Mouse (Mus musculus) ovary, adult 18-20 months (tissue): ENCODE results near the gene Epb41.

Experiments used
- DNase-seq: peaks from one replicate; pipeline ENCODE4 v3.0.0; 2022; ENCODE audit warnings: low spot score, mixed read lengths

Epb41 gene

GRCm38 (mm10) chr4:131920595-131921351 is 154.3 kb downstream of the Epb41 start:
- no peak for DNase-seq

DNA sequence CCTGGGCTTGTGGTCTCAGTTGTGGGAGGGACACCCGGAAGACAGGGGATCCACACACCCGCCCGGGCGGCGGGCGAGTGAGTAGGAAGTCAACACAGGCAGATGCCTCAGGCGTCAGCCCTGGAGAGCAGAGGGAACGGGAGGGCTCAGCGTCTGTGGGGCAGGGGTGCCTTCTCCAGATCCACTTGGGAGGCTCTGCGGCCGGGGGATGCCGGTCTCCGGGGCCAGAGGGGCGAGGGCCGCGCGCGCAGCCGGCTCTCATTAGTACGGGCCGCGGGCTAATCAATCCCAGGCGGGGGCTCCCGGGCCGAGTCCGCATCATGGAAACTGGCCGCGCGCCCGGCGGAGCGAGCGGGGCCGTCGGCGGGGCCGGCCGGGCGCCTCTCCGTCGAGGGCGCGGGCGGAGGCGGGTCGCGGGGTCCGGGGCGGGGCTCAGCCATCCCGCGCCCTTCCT is 155.0 kb downstream of the Epb41 start:
- no peak for DNase-seq

- no peak for DNase-seq
These were observed 155.5 kb downstream of the Epb41 start for GRCm38 (mm10) chr4:131919506-131920140.

DNA sequence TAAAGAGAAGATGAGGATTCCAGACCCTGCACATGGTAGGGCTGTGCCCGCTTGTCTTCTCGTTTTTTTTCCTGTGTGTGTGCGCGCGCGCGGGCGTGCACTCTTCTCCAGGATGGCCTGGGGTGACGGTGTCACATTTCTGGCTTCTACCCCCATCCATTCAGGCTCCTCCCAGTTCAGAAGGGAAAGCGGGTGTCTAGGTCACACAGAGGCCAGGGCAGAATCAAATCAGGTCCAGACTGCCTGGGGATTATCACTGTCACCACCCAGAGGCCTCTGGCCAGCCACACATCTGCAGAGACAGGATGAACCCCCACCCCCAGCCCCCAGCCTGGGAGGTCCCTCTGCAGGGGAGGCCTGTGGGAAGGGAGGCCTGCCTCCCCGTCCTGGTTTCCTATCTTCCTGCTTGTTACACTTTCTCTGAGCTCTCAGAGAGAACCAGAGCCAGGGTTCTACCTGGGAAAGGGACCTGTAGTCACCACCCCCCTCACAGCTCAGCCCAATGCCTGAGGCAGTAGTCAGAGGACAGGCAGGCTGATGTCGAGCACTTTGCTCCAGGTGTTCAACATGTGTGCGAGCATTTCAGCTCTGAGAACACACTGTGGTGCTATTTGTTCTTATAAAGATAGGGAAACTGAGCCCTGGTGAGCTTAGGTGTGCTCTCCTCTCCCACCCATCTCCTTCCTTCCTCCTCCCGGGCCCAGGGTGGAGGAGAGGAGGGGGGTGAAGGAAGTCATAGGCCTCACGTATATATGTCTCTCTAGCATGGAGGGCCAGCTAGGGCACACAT is 156.2 kb downstream of the Epb41 start:
- no peak for DNase-seq

- no peak for DNase-seq
These were observed 157.0 kb downstream of the Epb41 start for GRCm38 (mm10) chr4:131918026-131918533.

GRCm38 (mm10) chr4:131917010-131917555 is 158.0 kb downstream of the Epb41 start:
- no peak for DNase-seq

DNA sequence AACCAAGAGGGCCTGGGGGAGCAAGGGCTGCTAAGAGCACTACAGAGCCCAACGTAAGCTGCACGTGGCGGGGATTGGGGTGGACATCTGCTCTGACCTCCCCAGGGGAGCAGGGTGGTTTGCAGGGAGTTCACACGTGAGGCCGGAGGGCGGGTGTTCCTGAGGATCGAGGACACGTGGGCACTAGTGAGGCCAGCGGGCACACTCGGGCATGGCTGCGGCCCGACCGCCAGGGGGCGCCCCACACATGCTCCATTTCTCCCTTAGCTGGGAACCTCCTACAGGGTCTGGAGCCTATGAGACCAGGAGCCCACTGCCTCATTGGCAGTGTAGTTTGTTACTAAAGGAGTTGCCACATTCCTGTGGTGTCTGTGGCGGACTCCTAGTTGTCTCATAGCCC is 158.7 kb downstream of the Epb41 start:
- DNase-seq, result peak; percentile 48

DNA sequence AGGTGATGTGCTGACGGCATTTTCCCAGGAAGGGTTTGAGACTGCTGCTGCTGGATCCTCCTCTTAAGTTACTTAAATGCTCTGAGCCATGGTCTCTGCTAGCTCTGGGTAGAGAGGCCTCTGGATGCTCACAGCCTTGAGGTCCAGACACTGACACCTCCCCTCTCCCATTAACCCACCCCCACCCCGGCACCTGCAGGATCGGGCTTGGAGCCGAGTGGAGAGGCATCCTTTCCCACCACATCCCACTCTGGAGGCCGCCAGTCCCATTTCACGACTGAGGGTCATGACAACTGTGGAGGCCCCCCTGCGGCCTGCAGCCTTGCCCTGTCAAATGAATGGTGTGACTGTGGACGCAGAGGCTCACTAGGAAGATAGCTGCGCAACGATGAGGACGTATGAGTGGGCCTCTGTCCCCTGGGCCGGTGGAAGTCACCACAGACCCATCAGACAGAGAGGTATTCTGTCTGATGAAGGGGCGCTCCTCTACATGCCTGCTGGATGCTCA is 159.2 kb downstream of the Epb41 start:
- no peak for DNase-seq

GRCm38 (mm10) chr4:131914891-131915469 is 160.1 kb downstream of the Epb41 start:
- no peak for DNase-seq

GRCm38 (mm10) chr4:131914046-131914643 is 161.0 kb downstream of the Epb41 start:
- no peak for DNase-seq

DNA sequence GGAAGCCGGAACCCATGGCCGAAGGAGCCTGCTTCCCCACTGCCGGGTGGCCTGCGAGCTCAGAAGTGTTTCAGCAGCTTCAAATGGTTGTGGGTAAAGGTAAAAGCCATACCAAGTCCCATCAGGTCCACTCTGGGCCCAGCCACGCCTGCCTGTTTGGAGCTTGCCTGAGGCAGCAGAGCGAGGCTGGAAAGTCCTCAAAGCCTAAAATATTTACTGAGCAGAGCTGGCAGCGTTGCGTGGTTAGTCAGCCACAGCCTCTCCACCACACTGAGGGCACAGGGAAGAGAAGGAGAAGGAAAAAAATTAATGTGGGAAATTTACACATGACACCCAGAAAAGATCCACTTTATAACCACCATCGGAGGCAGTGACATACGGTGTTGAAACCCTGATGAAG is 161.6 kb downstream of the Epb41 start:
- no peak for DNase-seq

DNA sequence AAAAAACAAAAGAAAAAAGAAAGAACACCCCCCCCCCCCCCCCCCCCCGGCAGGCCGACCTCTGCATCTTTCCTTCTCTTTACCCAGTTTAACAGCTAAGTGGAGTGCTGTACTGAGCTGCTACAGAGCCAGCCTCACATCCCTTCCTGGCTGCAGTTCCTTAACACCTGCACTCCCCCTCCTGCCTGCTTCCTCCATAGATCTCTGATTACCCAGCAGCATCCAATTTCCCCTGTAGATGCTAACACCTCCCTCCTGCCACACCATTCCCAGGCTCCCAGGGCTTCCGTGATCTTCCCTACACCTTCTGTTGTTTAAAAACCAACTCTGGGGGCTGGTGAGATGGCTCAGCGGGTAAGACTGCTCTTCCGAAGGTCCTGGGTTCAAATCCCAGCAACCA is 163.6 kb downstream of the Epb41 start:
- DNase-seq, result no peak

- no peak for DNase-seq
These were observed 164.7 kb downstream of the Epb41 start for GRCm38 (mm10) chr4:131910237-131910994.

DNA sequence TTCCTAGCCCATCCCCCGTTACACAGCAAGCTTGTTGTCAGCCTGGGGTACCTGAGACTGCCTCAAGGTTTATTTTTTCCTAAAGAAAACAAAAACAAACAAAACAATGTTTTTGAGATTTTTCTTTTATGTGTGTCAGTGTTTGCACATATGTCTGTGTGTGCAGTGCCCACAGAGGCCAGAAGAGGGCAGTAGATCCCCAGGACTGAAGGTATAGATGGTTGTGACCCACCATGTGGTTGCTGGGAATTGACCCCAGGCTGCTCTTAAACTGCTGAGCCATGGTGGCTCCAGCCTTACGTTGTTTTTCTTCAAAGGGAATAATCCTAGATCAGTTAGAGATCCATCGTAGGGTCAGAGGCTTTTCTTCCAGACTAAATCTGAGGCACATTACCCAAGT is 167.2 kb downstream of the Epb41 start:
- no peak for DNase-seq

DNA sequence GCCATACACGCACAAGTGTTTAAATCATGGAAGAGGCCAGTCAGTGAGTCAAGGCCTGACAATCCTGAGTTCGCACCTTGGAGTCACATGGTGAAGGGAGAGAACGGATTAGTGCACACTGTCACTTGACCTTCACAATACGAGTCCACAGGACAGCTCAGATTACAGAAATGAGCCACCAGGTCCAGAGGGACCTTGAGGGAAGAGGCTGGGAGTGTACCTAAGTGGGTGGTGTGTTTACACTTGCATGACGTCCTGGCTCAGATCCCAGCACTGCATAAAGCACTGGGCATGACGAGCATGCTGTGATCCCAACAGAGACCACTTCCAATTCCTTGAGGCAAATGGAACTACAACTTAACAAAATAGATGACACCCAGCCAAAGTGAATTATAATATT is 168.7 kb downstream of the Epb41 start:
- DNase-seq, result no peak

DNA sequence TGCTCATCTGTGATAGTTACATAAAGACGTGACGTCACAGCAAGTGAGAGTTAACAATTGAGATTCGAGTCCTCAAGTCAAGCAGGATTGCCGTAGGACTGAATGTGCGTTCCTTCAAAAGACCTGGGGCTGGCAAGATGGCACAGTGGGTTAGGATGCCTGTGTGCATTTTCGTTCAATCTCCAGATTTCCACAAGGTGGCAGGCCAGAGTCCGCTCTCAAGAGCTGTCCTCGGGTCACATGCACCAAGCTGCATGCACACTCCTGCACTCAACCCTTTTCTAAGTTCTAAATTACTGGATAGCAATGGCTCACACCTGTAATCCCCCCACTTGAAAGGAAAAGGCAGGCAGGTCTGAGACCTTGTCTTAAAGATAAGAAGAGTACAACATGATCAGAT is 170.6 kb downstream of the Epb41 start:
- DNase-seq, result no peak

DNA sequence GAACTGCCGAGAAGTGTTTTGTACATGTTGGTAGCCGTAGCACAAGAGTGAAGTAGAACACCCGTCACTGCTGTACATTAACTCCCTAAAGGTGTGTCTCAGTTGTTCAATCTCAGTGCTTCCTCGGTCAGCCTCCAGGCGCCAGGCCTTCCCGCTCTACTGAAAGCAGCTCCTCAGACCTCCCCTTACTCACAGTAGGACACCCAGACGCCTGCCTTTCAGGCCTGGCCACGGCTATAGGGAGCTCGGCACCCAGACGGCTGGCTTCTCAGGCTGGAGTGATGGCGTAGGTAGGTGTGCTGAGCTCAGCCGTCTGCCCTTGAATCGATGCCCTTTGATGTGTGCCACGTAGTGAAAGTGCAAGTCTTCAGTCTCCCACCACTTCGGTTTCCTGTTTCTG is 174.0 kb downstream of the Epb41 start:
- DNase-seq, result no peak

DNA sequence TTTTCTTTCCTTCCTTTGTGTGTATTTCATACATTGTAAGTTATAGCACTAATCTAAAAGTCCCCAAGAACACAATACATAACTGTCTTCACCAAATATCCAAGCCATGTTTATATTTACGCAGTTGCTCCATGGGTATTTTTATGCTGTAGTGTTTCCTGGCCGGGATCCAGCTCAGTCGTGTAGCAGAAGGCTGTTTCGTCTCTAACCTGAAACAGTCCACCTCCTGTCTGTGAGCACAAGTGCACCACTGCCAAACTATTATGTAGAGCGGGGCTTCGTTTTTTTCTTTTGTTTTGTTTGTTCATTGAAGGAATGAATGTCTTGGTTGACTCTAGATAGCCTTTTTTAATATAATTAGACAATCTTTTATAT is 176.0 kb downstream of the Epb41 start:
- DNase-seq, result no peak

DNA sequence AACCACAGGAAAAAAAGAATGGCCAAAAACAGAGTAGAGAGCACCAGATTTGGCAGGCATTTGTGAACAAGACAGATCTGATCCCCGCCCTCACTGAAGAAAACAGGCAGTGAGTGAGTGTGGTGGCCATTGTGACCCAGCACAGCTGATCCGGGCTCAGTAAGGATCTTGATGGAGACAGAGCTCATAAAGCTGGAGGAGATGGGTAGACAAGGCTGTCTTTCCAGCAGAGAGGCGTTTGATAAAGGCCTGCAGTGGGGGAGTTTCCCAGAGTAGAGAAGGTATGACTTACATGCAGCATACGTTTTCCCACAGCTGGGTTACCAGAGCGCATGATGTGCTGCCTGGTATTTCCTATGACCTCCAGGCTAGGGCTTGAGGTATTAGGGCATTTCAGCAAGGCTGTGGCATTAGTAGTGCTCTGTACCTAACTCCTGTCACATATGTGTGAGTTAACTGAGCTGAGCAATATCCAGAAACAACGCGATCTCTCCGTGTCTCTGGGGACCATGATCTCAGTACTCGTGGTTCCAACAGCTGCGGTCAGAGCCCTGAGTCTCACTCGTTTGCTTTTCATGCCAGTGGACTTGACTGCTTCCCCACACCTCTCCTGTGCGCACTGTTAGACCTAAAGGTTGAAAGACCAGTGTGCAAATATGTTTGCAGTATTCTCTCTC is 176.5 kb downstream of the Epb41 start:
- no peak for DNase-seq

- DNase-seq, result no peak
These were observed 177.3 kb downstream of the Epb41 start for GRCm38 (mm10) chr4:131897787-131898186.
